Mouse (Mus musculus): ENCODE data around the gene Rptor. TPM values are rescaled to one million over a fixed set of nuclear protein-coding genes. Genes with fewer than 3 reads are reported as not detected.

The Rptor gene
- total and polyA plus RNA-seq, 3 experiments: 19.7 to 32.4 (median 32.1) TPM

DNA sequence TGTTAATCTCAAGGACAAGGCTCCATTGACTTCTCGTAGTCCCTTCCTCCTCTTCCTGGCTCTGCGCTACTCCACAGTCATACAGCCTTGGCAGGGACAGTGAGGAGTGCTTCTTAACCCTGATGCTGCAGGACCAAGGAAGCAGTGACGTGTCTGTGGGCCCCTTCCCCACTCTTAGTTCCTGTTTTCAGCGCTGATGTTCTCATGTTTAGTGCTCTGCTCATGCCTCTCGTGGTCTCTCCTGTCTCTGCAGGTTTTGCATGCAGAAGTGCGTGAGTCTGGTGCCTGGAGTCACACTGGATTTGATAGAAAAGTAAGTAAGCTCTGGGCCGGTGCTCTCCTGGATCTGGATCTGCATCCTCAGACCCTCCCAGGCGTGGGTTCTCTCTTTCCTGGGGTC is 177.6 kb downstream of the Rptor start:
- TF ChIP-seq CTCF (IDR thresholded peaks at IDR 0.05): no peak
- TF ChIP-seq EP300 (IDR thresholded peaks at IDR 0.05; ENCODE audit: insufficient read depth, low read depth, low read length): no peak
- TF ChIP-seq POLR2A (IDR thresholded peaks at IDR 0.05; ENCODE audit: insufficient read depth, low read depth, low read length): no peak
- H3K27me3 ChIP-seq (ENCODE audit: control insufficient read depth, insufficient read depth, low read length): no peaks in the 10 kb centered on the region
- H3K79me2 ChIP-seq (replicated peaks; ENCODE audit: control insufficient read depth, insufficient read depth, low read length): no peaks in the 10 kb centered on the region
- no peak overlapping the region for H3K27ac ChIP-seq
- intact Hi-C loops (cut with DNase I): no loop called here
- DNase-seq: no peak
- H3K4me1 ChIP-seq (ENCODE audit: control insufficient read depth, insufficient read depth, low read length): peaks cover 8% of the 10 kb centered on the region
- no peak overlapping the region for H3K4me3 ChIP-seq
- no peak overlapping the region for H3K9ac ChIP-seq (ENCODE audit: low read depth, low read length)
- no peaks in the 10 kb centered on the region; the same call in 1 of the 2 replicates for H3K36me3 ChIP-seq (ENCODE audit: control insufficient read depth, insufficient read depth, low read length)
- whole genome bisulfite sequencing: 83% methylated on average over 8 of the region's 8 CpGs

DNA sequence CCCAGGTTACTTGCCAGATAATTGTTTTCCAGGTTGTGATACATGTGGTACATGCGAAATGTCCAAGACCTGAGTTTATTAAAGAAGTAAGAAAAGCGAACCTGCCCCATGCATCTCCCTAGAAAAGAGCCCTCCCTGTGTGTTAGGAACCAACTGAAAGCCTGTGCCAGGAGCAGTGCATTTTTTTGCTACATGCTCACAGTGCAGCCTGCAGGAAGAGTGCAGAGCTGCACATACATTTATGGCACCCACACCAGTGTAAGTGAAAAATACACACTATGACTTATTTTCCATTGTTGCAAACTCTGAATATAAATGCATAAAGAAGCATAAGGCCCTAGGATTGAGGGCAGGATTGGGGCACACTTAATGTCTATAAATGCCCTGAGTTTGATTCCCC is 178.5 kb downstream of the Rptor start:
- Histone ChIP-seq H3K9ac (ENCODE audit: low read depth, low read length) (no peak overlapping the region), H3K27ac (no peak overlapping the region), H3K4me3 (no peak overlapping the region), H3K36me3 (ENCODE audit: control insufficient read depth, insufficient read depth, low read length) (no peaks in the 10 kb centered on the region; the same call in 1 of the 2 replicates), H3K27me3 (ENCODE audit: control insufficient read depth, insufficient read depth, low read length) (no peaks in the 10 kb centered on the region), H3K79me2 (replicated peaks; ENCODE audit: control insufficient read depth, insufficient read depth, low read length) (no peaks in the 10 kb centered on the region), H3K4me1 (ENCODE audit: control insufficient read depth, insufficient read depth, low read length) (peaks cover 12% of the 10 kb centered on the region)
- intact Hi-C loops (cut with DNase I): no loop called here
- TF ChIP-seq EP300 (IDR thresholded peaks at IDR 0.05; ENCODE audit: insufficient read depth, low read depth, low read length): no peak
- TF ChIP-seq CTCF (IDR thresholded peaks at IDR 0.05): peak; percentile 27; the same call in 1 of the 2 replicates
- DNase-seq: no peak
- 85% methylated on average over 2 of the region's 2 CpGs for WGBS

DNA sequence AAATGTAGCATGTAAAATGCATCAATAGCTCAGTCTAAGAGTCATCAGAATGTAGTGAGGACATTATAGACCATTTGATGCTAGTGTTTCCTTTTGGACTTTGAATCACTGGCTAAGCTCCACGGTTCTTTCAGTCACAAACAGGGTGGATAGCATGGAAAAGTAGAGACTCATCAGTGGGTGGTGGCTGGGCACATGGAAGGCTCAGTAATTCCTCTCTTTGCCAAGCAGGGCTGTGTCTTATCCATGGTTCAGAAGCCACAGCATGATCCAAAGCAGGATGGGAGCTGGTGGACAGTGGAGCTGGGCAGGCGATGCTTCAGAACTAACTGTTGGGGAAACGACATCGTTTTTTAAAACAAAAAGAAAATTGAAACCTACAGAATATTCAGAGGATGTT is 179.0 kb downstream of the Rptor start:
- H3K27ac ChIP-seq: no peak overlapping the region
- no peak overlapping the region for H3K9ac ChIP-seq (ENCODE audit: low read depth, low read length)
- TF ChIP-seq CTCF (IDR thresholded peaks at IDR 0.05) (no peak), EP300 (IDR thresholded peaks at IDR 0.05; ENCODE audit: insufficient read depth, low read depth, low read length) (no peak), POLR2A (IDR thresholded peaks at IDR 0.05; ENCODE audit: insufficient read depth, low read depth, low read length) (no peak)
- DNase-seq: no peak
- H3K79me2 ChIP-seq (replicated peaks; ENCODE audit: control insufficient read depth, insufficient read depth, low read length): no peaks in the 10 kb centered on the region
- no peak overlapping the region for H3K4me3 ChIP-seq
- no peaks in the 10 kb centered on the region; the same call in 1 of the 2 replicates for H3K36me3 ChIP-seq (ENCODE audit: control insufficient read depth, insufficient read depth, low read length)
- 58% methylated on average over 4 of the region's 4 CpGs for WGBS
- no peaks in the 10 kb centered on the region for H3K27me3 ChIP-seq (ENCODE audit: control insufficient read depth, insufficient read depth, low read length)
- peaks cover 12% of the 10 kb centered on the region for H3K4me1 ChIP-seq (ENCODE audit: control insufficient read depth, insufficient read depth, low read length)
- intact Hi-C loops (cut with DNase I): no loop called here

DNA sequence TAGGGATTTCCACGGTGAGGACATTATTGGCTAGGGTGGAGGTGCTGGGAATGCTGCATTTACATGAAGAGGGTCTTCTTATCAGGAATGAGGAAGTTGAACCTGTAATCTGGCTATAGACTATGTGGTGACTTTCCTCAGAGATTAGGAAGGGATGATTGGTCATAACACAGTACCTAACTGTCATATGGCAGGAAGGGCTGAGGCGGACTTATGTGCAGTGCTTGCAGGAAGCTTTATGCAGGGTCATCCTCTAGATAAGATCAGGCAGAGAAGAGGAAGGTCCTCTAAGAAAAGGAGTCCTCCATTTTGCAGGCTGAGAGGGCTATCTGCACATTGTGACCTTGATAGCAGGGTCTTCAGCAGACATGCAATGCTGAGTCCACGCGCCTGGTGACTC is 180.9 kb downstream of the Rptor start:
- Histone ChIP-seq H3K9ac (ENCODE audit: low read depth, low read length) (no peak overlapping the region), H3K79me2 (replicated peaks; ENCODE audit: control insufficient read depth, insufficient read depth, low read length) (no peaks in the 10 kb centered on the region; the same call in 1 of the 2 replicates), H3K27me3 (ENCODE audit: control insufficient read depth, insufficient read depth, low read length) (no peaks in the 10 kb centered on the region), H3K27ac (no peak overlapping the region), H3K4me1 (ENCODE audit: control insufficient read depth, insufficient read depth, low read length) (peaks cover 7% of the 10 kb centered on the region), H3K36me3 (ENCODE audit: control insufficient read depth, insufficient read depth, low read length) (no peaks in the 10 kb centered on the region; the same call in 1 of the 2 replicates), H3K4me3 (no peak overlapping the region)
- WGBS: 75% methylated on average over 4 of the region's 4 CpGs
- intact Hi-C loops (cut with DNase I): no loop called here
- TF ChIP-seq CTCF (IDR thresholded peaks at IDR 0.05) (no peak), EP300 (IDR thresholded peaks at IDR 0.05; ENCODE audit: insufficient read depth, low read depth, low read length) (no peak), POLR2A (IDR thresholded peaks at IDR 0.05; ENCODE audit: insufficient read depth, low read depth, low read length) (no peak)
- no peak for DNase-seq

DNA sequence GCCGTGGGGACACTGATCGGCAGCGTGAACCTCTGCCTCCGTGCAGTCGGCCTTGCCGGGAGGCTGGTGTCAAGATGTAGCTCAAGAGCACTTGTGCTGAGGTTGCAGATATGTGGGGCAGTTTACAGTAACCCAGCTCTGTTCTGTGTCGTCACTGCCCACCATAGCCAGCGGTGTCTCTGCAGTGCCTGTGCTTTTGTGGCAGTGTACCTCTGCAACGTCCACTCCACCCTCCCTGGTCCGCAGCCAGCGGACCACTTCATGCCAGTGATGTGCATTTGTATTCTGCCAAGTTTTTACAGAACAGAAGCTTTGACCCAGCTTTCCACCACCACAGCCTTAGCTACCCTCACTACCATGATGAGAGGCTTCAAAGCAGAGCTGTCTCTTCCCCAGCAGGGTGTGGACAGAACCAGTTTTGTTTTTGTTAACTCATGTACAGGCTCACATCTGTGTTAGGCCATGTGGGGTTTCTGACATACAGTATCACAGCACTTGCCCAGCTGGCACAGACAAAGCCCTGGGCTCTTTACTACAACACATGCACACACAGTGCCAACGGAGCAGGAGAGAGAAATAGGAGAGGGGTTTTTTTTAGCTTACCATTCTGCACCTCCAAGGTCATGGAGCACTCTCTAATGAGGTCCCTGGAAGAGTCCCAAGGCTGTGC is 182.1 kb downstream of the Rptor start:
- intact Hi-C loops (cut with DNase I): no loop called here
- Histone ChIP-seq H3K9ac (ENCODE audit: low read depth, low read length) (no peak overlapping the region), H3K4me3 (no peak overlapping the region), H3K79me2 (replicated peaks; ENCODE audit: control insufficient read depth, insufficient read depth, low read length) (no peaks in the 10 kb centered on the region; the same call in 1 of the 2 replicates), H3K4me1 (ENCODE audit: control insufficient read depth, insufficient read depth, low read length) (peaks cover 7% of the 10 kb centered on the region), H3K27me3 (ENCODE audit: control insufficient read depth, insufficient read depth, low read length) (no peaks in the 10 kb centered on the region), H3K36me3 (ENCODE audit: control insufficient read depth, insufficient read depth, low read length) (no peaks in the 10 kb centered on the region; the same call in 1 of the 2 replicates), H3K27ac (no peak overlapping the region; the same call in 1 of the 2 replicates)
- WGBS: 68% methylated on average over 12 of the region's 12 CpGs
- DNase-seq: no peak
- TF ChIP-seq EP300 (IDR thresholded peaks at IDR 0.05; ENCODE audit: insufficient read depth, low read depth, low read length) (no peak), POLR2A (IDR thresholded peaks at IDR 0.05; ENCODE audit: insufficient read depth, low read depth, low read length) (no peak), CTCF (IDR thresholded peaks at IDR 0.05) (no peak)

DNA sequence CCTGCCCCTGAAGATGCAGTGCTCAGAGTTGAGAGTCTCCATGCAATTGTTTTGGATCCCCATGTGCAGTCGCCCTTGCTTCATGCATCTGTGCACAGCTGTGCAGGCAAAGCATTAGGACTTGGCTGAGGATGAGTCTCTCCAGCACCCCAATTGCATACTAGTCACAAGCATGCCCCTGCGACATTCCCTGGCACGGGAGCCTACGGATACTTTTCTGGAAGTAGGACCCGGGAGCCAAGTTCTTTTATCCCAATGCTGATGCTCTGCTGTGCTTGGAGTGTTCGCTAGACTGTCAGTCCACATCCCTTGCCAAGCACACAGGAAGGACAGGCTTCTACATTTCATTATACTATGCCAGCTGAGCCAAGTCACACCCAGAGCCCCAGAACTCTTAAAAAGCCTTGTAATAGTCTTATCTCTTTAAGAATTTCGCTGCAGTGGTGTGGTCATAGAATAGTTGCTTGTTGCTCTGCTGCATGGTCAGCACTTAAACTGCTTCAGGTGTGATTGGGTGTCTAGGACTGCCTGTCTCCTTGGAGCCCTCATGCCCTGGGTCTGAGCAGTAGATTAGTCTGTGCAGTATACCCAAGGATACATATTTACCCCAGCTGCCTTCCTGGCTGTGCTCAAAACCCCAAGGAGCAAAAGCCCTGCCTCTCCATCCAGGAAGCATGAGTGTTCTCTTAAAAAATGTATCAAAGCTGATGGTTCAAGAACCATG is 183.1 kb downstream of the Rptor start:
- no peak for DNase-seq

More for the DNA sequence above, 183.1 kb downstream of the Rptor start:
- intact Hi-C loops (cut with DNase I): no loop called here
- H3K27ac ChIP-seq: no peak overlapping the region
- no peaks in the 10 kb centered on the region; the same call in 1 of the 2 replicates for H3K79me2 ChIP-seq (replicated peaks; ENCODE audit: control insufficient read depth, insufficient read depth, low read length)
- WGBS: 54% methylated on average over 7 of the region's 7 CpGs
- no peaks in the 10 kb centered on the region; the same call in 1 of the 2 replicates for H3K36me3 ChIP-seq (ENCODE audit: control insufficient read depth, insufficient read depth, low read length)
- H3K27me3 ChIP-seq (ENCODE audit: control insufficient read depth, insufficient read depth, low read length): no peaks in the 10 kb centered on the region
- H3K9ac ChIP-seq (ENCODE audit: low read depth, low read length): no peak overlapping the region
- no peak overlapping the region for H3K4me3 ChIP-seq
- TF ChIP-seq POLR2A (IDR thresholded peaks at IDR 0.05; ENCODE audit: insufficient read depth, low read depth, low read length) (no peak), EP300 (IDR thresholded peaks at IDR 0.05; ENCODE audit: insufficient read depth, low read depth, low read length) (no peak), CTCF (IDR thresholded peaks at IDR 0.05) (no peak)
- peaks cover 7% of the 10 kb centered on the region for H3K4me1 ChIP-seq (ENCODE audit: control insufficient read depth, insufficient read depth, low read length)

Data from heart, adult 2 months (tissue).